30 mouse cellular contexts compared by ENCODE assay signal in the genomic region with DNA sequence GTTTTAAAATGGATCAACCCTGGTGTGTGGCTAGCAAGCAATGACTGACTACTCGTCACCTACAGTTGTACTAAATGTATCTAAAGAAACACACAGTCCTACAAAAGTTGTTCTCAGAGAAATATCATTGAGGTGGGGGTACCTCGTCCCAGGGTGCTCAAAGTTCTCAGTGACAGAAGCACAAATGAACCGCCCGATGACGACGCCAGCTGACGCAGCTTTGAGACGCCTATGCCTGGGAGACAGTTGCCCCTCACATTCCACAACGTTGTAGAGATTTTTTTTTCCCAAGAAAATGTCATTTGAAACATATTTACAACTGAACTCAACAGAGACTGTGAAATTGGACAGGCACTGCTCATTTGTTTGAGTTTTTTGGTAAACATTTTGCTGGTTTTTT.
DNase-seq lines count a peak whose midpoint lies in the region; ATAC-seq lines count a peak whose summit lies in the region.
"Had no signal": no experiment of that assay in that cellular context is flagged by ENCODE, and none has a peak within 500 bp of the region (broad histone marks: within the 10 kb centered on the region; RNA-seq: fewer than 3 reads in every experiment).

No protein-coding gene starts in this region.

- no peaks in the 10 kb centered on the region for H3K27me3 ChIP-seq in embryonic facial prominence, embryonic 12.5 days
- H3K27me3 ChIP-seq in embryonic facial prominence, embryonic 10.5 days (replicated peaks; ENCODE audit: low read depth, poor library complexity, severe bottlenecking), result no peaks in the 10 kb centered on the region
- no peaks in the 10 kb centered on the region for H3K27me3 ChIP-seq in lung, embryonic 15.5 days
- no peaks in the 10 kb centered on the region for H3K27me3 ChIP-seq in embryonic facial prominence, embryonic 15.5 days
- H3K27me3 ChIP-seq in limb, embryonic 15.5 days, result no peaks in the 10 kb centered on the region
- no peaks in the 10 kb centered on the region for H3K27me3 ChIP-seq in hindbrain, embryonic 16.5 days (replicated peaks; ENCODE audit: control insufficient read depth, insufficient read depth, low read length)
- H3K27me3 ChIP-seq: CH12.LX; forebrain, embryonic 12.5 days; hindbrain, embryonic 13.5 days; liver, embryonic 12.5 days; midbrain, embryonic 12.5 days; stomach, embryonic 15.5 days had no signal

- H3K4me1 ChIP-seq in embryonic facial prominence, embryonic 12.5 days, result peaks cover 19% of the 10 kb centered on the region; the same call in 1 of the 2 replicates
- peaks cover 45% of the 10 kb centered on the region for H3K4me1 ChIP-seq in embryonic facial prominence, embryonic 10.5 days
- peaks cover 12% of the 10 kb centered on the region for H3K4me1 ChIP-seq in lung, embryonic 15.5 days
- peaks cover 23% of the 10 kb centered on the region for H3K4me1 ChIP-seq in embryonic facial prominence, embryonic 15.5 days
- H3K4me1 ChIP-seq in limb, embryonic 15.5 days, result peaks cover 14% of the 10 kb centered on the region; the same call in 1 of the 2 replicates
- H3K4me1 ChIP-seq in hindbrain, embryonic 16.5 days (ENCODE audit: control insufficient read depth, insufficient read depth, low read depth, low read length), result no peaks in the 10 kb centered on the region
- H3K4me1 ChIP-seq: liver, embryonic 12.5 days; stomach, embryonic 15.5 days had no signal

- ATAC-seq in embryonic facial prominence, embryonic 12.5 days (ENCODE audit: insufficient number of reproducible peaks, insufficient read depth, low FRiP score, low TSS enrichment), result no peak
- no peak for ATAC-seq in lung, embryonic 15.5 days (ENCODE audit: borderline replicate concordance, extremely low read depth, low FRiP score, low TSS enrichment)
- ATAC-seq in embryonic facial prominence, embryonic 15.5 days (ENCODE audit: insufficient number of reproducible peaks, low FRiP score, low TSS enrichment, low read depth), result no peak
- no peak for ATAC-seq in limb, embryonic 15.5 days (ENCODE audit: insufficient number of reproducible peaks, low FRiP score, low TSS enrichment, low read depth)
- ATAC-seq in hindbrain, embryonic 16.5 days, result no peak
- ATAC-seq: forebrain, postnatal 0 days; liver, embryonic 12.5 days; liver, postnatal 0 days had no signal

- H3K4me2 ChIP-seq in embryonic facial prominence, embryonic 12.5 days (replicated peaks), result no peak overlapping the region
- no peak overlapping the region for H3K4me2 ChIP-seq in lung, embryonic 15.5 days
- H3K4me2 ChIP-seq in embryonic facial prominence, embryonic 15.5 days (replicated peaks), result no peak overlapping the region
- no peak overlapping the region for H3K4me2 ChIP-seq in limb, embryonic 15.5 days
- H3K4me2 ChIP-seq in hindbrain, embryonic 16.5 days (ENCODE audit: low read length), result no peak overlapping the region
- H3K4me2 ChIP-seq: forebrain, embryonic 12.5 days; heart, embryonic 11.5 days; hindbrain, embryonic 13.5 days; liver, embryonic 12.5 days; midbrain, embryonic 12.5 days; stomach, embryonic 15.5 days had no signal

- H3K4me3 ChIP-seq in embryonic facial prominence, embryonic 12.5 days, result no peak overlapping the region
- no peak overlapping the region for H3K4me3 ChIP-seq in embryonic facial prominence, embryonic 10.5 days
- H3K4me3 ChIP-seq in lung, embryonic 15.5 days, result no peak overlapping the region
- H3K4me3 ChIP-seq in embryonic facial prominence, embryonic 15.5 days (replicated peaks), result no peak overlapping the region
- no peak overlapping the region for H3K4me3 ChIP-seq in limb, embryonic 15.5 days
- H3K4me3 ChIP-seq in hindbrain, embryonic 16.5 days (ENCODE audit: low read length), result no peak overlapping the region
- H3K4me3 ChIP-seq: forebrain, embryonic 12.5 days; hindbrain, embryonic 13.5 days; liver, embryonic 12.5 days; midbrain, embryonic 12.5 days; myocyte; stomach, embryonic 15.5 days had no signal

- WGBS in embryonic facial prominence, embryonic 12.5 days, result 62% methylated on average over 9 of the region's 9 CpGs
- WGBS in embryonic facial prominence, embryonic 10.5 days, result 70% methylated on average over 9 of the region's 9 CpGs
- WGBS in lung, embryonic 15.5 days, result 63% methylated on average over 9 of the region's 9 CpGs
- WGBS in embryonic facial prominence, embryonic 15.5 days, result 48% methylated on average over 9 of the region's 9 CpGs
- WGBS in limb, embryonic 15.5 days, result 55% methylated on average over 9 of the region's 9 CpGs
- WGBS in hindbrain, embryonic 16.5 days, result 49% methylated on average over 9 of the region's 9 CpGs

- H3K9me3 ChIP-seq in embryonic facial prominence, embryonic 12.5 days, result no peaks in the 10 kb centered on the region
- no peaks in the 10 kb centered on the region for H3K9me3 ChIP-seq in embryonic facial prominence, embryonic 10.5 days
- no peaks in the 10 kb centered on the region for H3K9me3 ChIP-seq in lung, embryonic 15.5 days
- no peaks in the 10 kb centered on the region for H3K9me3 ChIP-seq in embryonic facial prominence, embryonic 15.5 days (replicated peaks)
- no peaks in the 10 kb centered on the region for H3K9me3 ChIP-seq in limb, embryonic 15.5 days
- no peaks in the 10 kb centered on the region for H3K9me3 ChIP-seq in hindbrain, embryonic 16.5 days (ENCODE audit: control insufficient read depth, low read length)
- H3K9me3 ChIP-seq: forebrain, embryonic 12.5 days; hindbrain, embryonic 13.5 days; liver, embryonic 12.5 days; midbrain, embryonic 12.5 days; stomach, embryonic 15.5 days had no signal

- H3K9ac ChIP-seq in embryonic facial prominence, embryonic 12.5 days, result no peak overlapping the region
- no peak overlapping the region for H3K9ac ChIP-seq in lung, embryonic 15.5 days
- no peak overlapping the region for H3K9ac ChIP-seq in embryonic facial prominence, embryonic 15.5 days
- no peak overlapping the region for H3K9ac ChIP-seq in limb, embryonic 15.5 days
- no peak overlapping the region for H3K9ac ChIP-seq in hindbrain, embryonic 16.5 days (ENCODE audit: low read depth, low read length)
- H3K9ac ChIP-seq: forebrain, embryonic 12.5 days; forebrain, postnatal 0 days; hindbrain, embryonic 13.5 days; liver, embryonic 12.5 days; liver, postnatal 0 days; midbrain, embryonic 12.5 days; stomach, embryonic 15.5 days had no signal

- DNase-seq in embryonic facial prominence, embryonic 10.5 days (ENCODE audit: low spot score), result no peak
- DNase-seq in lung, adult 18-20 months, result no peak
- DNase-seq: adrenal gland, postnatal 10 days; cerebellum, adult 8-10 months; cerebellum, postnatal 25 days; forebrain, postnatal 0 days; gastrocnemius, postnatal 14 days; heart, adult 18-20 months; heart, postnatal 4 days; kidney, adult 18-20 months; kidney, postnatal 4 days; left cerebral cortex, postnatal 4 days; liver, postnatal 0 days; lung, postnatal 14 days; retina, postnatal 1 day; right cerebral cortex, postnatal 14 days; thymus, postnatal 14 days had no signal

- peaks cover 10% of the 10 kb centered on the region; the same call in 1 of the 2 replicates for H3K36me3 ChIP-seq in embryonic facial prominence, embryonic 12.5 days
- no peaks in the 10 kb centered on the region for H3K36me3 ChIP-seq in embryonic facial prominence, embryonic 10.5 days (replicated peaks)
- H3K36me3 ChIP-seq in lung, embryonic 15.5 days, result peaks cover 21% of the 10 kb centered on the region
- no peaks in the 10 kb centered on the region for H3K36me3 ChIP-seq in embryonic facial prominence, embryonic 15.5 days
- H3K36me3 ChIP-seq in limb, embryonic 15.5 days, result peaks cover 9% of the 10 kb centered on the region; the same call in 1 of the 2 replicates
- H3K36me3 ChIP-seq in hindbrain, embryonic 16.5 days (ENCODE audit: control insufficient read depth, insufficient read depth, low read length), result no peaks in the 10 kb centered on the region
- H3K36me3 ChIP-seq: forebrain, embryonic 12.5 days; hindbrain, embryonic 13.5 days; liver, embryonic 12.5 days; midbrain, embryonic 12.5 days; stomach, embryonic 15.5 days had no signal

- H3K27ac ChIP-seq in embryonic facial prominence, embryonic 12.5 days, result peak overlapping the region; percentile 41; the same call in 1 of the 2 replicates
- H3K27ac ChIP-seq in embryonic facial prominence, embryonic 10.5 days (replicated peaks), result no peak overlapping the region
- H3K27ac ChIP-seq in lung, embryonic 15.5 days, result peak overlapping the region; percentile 41
- peak overlapping the region; percentile 61 for H3K27ac ChIP-seq in embryonic facial prominence, embryonic 15.5 days (replicated peaks)
- peak overlapping the region; percentile 67 for H3K27ac ChIP-seq in limb, embryonic 15.5 days
- no peak overlapping the region for H3K27ac ChIP-seq in hindbrain, embryonic 16.5 days (ENCODE audit: low read depth, low read length)
- H3K27ac ChIP-seq: forebrain, embryonic 12.5 days; hindbrain, embryonic 13.5 days; liver, embryonic 12.5 days; midbrain, embryonic 12.5 days; stomach, embryonic 15.5 days had no signal

Comparison
In these comparisons a context has a peak if more than half of its experiments do, and no peak if none do; other contexts are left out.
1. H3K27ac ChIP-seq: peak in embryonic facial prominence, embryonic 12.5 days (single experiment), lung, embryonic 15.5 days (single experiment), embryonic facial prominence, embryonic 15.5 days (single experiment) and limb, embryonic 15.5 days (single experiment); none in embryonic facial prominence, embryonic 10.5 days (single experiment) and hindbrain, embryonic 16.5 days (single experiment).